ENCODE assay signal across 11 mouse cellular contexts in the genomic region with DNA sequence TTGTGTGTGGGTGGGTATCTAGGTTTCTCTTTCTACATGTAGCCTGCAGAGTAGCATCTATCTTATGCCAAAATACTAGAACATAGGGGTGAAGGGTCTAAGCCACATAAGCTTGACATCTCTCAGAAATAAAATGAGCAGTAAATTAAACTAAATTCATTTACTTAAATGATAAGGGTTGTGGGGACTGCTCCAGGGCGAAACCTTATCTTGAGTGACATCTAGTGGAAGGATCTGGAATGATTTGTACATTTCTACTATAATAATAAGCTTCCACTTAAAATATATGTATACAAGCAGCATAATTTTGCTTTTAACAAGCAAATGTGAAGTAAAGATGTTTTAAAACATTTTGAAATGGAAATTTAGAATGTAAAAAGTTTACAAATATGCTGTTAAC.
A peak's percentile ranks its signal among the peaks of the same experiment; 100 is the strongest.
DNase-seq lines count a peak whose midpoint lies in the region; ATAC-seq lines count a peak whose summit lies in the region.
"Had no signal": no experiment of that assay in that cellular context is flagged by ENCODE, and none has a peak within 500 bp of the region (broad histone marks: within the 10 kb centered on the region; RNA-seq: fewer than 3 reads in every experiment).

No protein-coding gene starts in this region.

- no peaks in the 10 kb centered on the region for H3K27me3 ChIP-seq in hindbrain, embryonic 16.5 days (replicated peaks; ENCODE audit: control insufficient read depth, insufficient read depth, low read length)
- H3K27me3 ChIP-seq: kidney, embryonic 15.5 days; liver, embryonic 13.5 days had no signal

- H3K4me3 ChIP-seq in hindbrain, embryonic 16.5 days (ENCODE audit: low read length), result no peak overlapping the region
- H3K4me3 ChIP-seq: kidney, embryonic 15.5 days; liver, embryonic 13.5 days had no signal

- no peak overlapping the region for H3K9ac ChIP-seq in hindbrain, embryonic 16.5 days (ENCODE audit: low read depth, low read length)
- H3K9ac ChIP-seq: kidney, embryonic 15.5 days; liver, embryonic 13.5 days had no signal

- no peaks in the 10 kb centered on the region for H3K9me3 ChIP-seq in hindbrain, embryonic 16.5 days (ENCODE audit: control insufficient read depth, low read length)
- H3K9me3 ChIP-seq: G1E; kidney, embryonic 15.5 days; liver, embryonic 13.5 days had no signal

- no peaks in the 10 kb centered on the region for H3K4me1 ChIP-seq in hindbrain, embryonic 16.5 days (ENCODE audit: control insufficient read depth, insufficient read depth, low read depth, low read length)
- H3K4me1 ChIP-seq: kidney, embryonic 15.5 days; liver, embryonic 13.5 days had no signal

- no peak overlapping the region for H3K27ac ChIP-seq in hindbrain, embryonic 16.5 days (ENCODE audit: low read depth, low read length)
- H3K27ac ChIP-seq: kidney, embryonic 15.5 days; liver, embryonic 13.5 days had no signal

- H3K36me3 ChIP-seq in hindbrain, embryonic 16.5 days (ENCODE audit: control insufficient read depth, insufficient read depth, low read length), result no peaks in the 10 kb centered on the region
- H3K36me3 ChIP-seq: G1E; kidney, embryonic 15.5 days; liver, embryonic 13.5 days had no signal

- DNase-seq in kidney, adult 9 months, result peak; percentile 17
- no peak for DNase-seq in kidney, adult 11 months
- DNase-seq in A20 (ENCODE audit: low read depth, low spot score), result peak; percentile 39
- no peak for DNase-seq in right cerebral cortex, postnatal 10 days (ENCODE audit: low spot score in 2 of 2)
- DNase-seq in adrenal gland, adult 18-20 months (ENCODE audit: low spot score in 2 of 2), result no peak
- DNase-seq in cerebellum, postnatal 36 days, result no peak
- DNase-seq: liver, embryonic 13.5 days had no signal

- WGBS in hindbrain, embryonic 16.5 days, result 15% methylated on average over 1 of the region's 1 CpGs

- ATAC-seq in common myeloid progenitor, adult 5-6 weeks (replicated peaks; ENCODE audit: low read depth, poor library complexity, severe bottlenecking), result peak; percentile 72; the same call in 1 of the 2 replicates
- ATAC-seq in hindbrain, embryonic 16.5 days, result peak; percentile 37; the same call in 1 of the 2 replicates

- H3K4me2 ChIP-seq in hindbrain, embryonic 16.5 days (ENCODE audit: low read length), result no peak overlapping the region
- H3K4me2 ChIP-seq: kidney, embryonic 15.5 days; liver, embryonic 13.5 days had no signal

Comparison
In these comparisons a context has a peak if more than half of its experiments do, and no peak if none do; other contexts are left out.
1. DNase-seq: peak in kidney, adult 9 months (single experiment) and A20 (single experiment); none in kidney, adult 11 months (single experiment), right cerebral cortex, postnatal 10 days (0 of 2), adrenal gland, adult 18-20 months (0 of 2) and cerebellum, postnatal 36 days (0 of 2).